Mouse (Mus musculus) liver, embryonic 13.5 days (tissue): ENCODE results near the gene Srsf3. TPM values are rescaled to one million over a fixed set of nuclear protein-coding genes. Genes with fewer than 3 reads are reported as not detected.

ENCODE experiments used
- ATAC-seq: fragments of 200-750 bp; cut with Nextera tagmentation; 2 replicates; pipeline ENCODE4 v1.8.0; 2017; ENCODE audit warnings: low read depth, mild to moderate bottlenecking, moderate number of reproducible peaks, moderate library complexity
- DNase-seq: peaks from one replicate; pipeline ENCODE4 v3.0.0; 2022
- H3K27ac ChIP-seq: fragments of 300-500 bp; sonication (generic); 2 replicates; pipeline ENCODE4 v1.5.1; 2015; ENCODE audit warnings: moderate library complexity, mild to moderate bottlenecking, inconsistent platforms
- H3K27me3 ChIP-seq: fragments of 300-500 bp; sonication (generic); 2 replicates; pipeline ENCODE4 v1.6.1; 2015; ENCODE audit warnings: mild to moderate bottlenecking, inconsistent platforms
- H3K36me3 ChIP-seq: fragments of 300-500 bp; sonication (generic); 2 replicates; pipeline ENCODE4 v1.6.1; 2015; ENCODE audit warnings: mild to moderate bottlenecking, inconsistent platforms
- H3K4me1 ChIP-seq: fragments of 300-500 bp; sonication (generic); replicated peaks from 2 replicates; pipeline ENCODE4 v1.6.1; 2015; ENCODE audit warnings: inconsistent platforms
- H3K4me2 ChIP-seq: fragments of 300-500 bp; sonication (generic); 2 replicates; pipeline ENCODE4 v1.6.1; 2015; ENCODE audit warnings: inconsistent platforms, mild to moderate bottlenecking, moderate library complexity
- H3K4me3 ChIP-seq: fragments of 300-500 bp; sonication (generic); replicated peaks from 2 replicates; pipeline ENCODE4 v1.5.1; 2015; ENCODE audit warnings: mild to moderate bottlenecking, inconsistent platforms
- H3K9ac ChIP-seq: fragments of 300-500 bp; sonication (generic); 2 replicates; pipeline ENCODE4 v1.6.1; 2015; ENCODE audit warnings: mild to moderate bottlenecking, inconsistent platforms
- H3K9me3 ChIP-seq: fragments of 300-500 bp; sonication (generic); replicated peaks from 2 replicates; pipeline ENCODE4 v1.6.1; 2016; ENCODE audit warnings: inconsistent platforms
- WGBS: fragments of 180-500 bp; shearing (Covaris S2); methylation state at CpG from one replicate; pipeline ENCODE4 v1.1.7; 2015; ENCODE audit not compliant: insufficient replicate concordance; 5-methylcytosine and 5-hydroxymethylcytosine counted together
- polyA plus RNA-seq: library from polyadenylated mRNA; unstranded; fragments of >200 nt; fragmentation: Nextera tagmentation; extraction: Ambion mirVana; gene quantifications from 2 replicates; pipeline ENCODE4 v1.2.1, GENCODE M21; 2015

Srsf3 gene
- polyA plus RNA-seq, 1 experiment from 2014 or later, result 320 TPM

- H3K4me3 ChIP-seq, result no peak overlapping the region
- H3K27ac ChIP-seq, result no peak overlapping the region
- DNase-seq (no peak), ATAC-seq (no peak)
- H3K27me3 ChIP-seq, result no peaks in the 10 kb centered on the region
- no peak overlapping the region for H3K9ac ChIP-seq
- no peaks in the 10 kb centered on the region for H3K9me3 ChIP-seq
- no peak overlapping the region for H3K4me2 ChIP-seq
- peaks cover 65% of the 10 kb centered on the region for H3K36me3 ChIP-seq
- 94% methylated on average over 3 of the region's 3 CpGs for WGBS
- peaks cover 28% of the 10 kb centered on the region for H3K4me1 ChIP-seq
Measured at GRCm38 (mm10) chr17:29046863-29047262, 14.4 kb downstream of the Srsf3 start.

DNA sequence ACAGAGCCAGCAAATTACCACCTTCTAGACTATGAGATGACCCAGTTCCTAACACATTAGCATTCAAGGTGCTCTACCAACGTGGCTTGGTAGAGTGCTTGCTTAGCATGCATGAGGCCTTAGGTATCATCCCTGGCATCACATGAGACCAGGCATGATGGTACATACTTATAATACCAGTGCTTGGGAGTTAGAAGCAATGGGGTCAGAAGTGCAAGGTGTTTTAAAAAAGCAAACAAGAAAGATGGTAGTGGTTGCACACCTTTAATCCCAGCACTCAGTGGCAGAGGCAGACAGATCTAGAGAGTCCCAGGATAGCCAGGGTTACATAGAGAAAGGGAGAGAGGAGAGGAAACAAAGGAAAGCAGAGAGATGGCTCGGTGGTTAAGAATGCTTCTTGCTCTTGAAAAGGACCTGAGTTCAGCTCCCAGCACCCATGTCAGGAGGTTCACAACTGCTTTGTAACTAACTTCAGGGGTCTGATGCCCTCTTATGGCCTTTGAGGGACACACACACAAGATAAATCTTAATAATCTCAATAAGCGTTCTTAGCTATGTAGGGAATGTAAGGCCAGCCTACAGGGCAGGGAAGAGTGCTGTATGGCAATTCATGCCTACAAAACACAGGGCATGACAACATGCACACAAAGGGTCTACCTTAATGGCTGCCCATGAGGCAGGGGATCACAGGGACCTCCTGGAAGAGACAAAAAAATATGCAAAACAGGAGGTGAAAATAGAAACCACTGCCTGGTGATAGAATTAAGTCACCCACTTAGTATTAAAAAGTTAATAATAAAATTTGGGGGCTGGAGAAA, 15.5 kb downstream of the Srsf3 start:
- no peak for ATAC-seq
- no peak overlapping the region for H3K9ac ChIP-seq
- H3K27ac ChIP-seq, result peak overlapping the region; percentile 40; the same call in 1 of the 2 replicates
- no peaks in the 10 kb centered on the region for H3K27me3 ChIP-seq
- H3K4me1 ChIP-seq, result peaks cover 28% of the 10 kb centered on the region
- DNase-seq, result no peak
- 61% methylated on average over 3 of the region's 3 CpGs for WGBS
- peaks cover 54% of the 10 kb centered on the region for H3K36me3 ChIP-seq
- H3K4me2 ChIP-seq, result no peak overlapping the region
- no peaks in the 10 kb centered on the region for H3K9me3 ChIP-seq
- no peak overlapping the region for H3K4me3 ChIP-seq

DNA sequence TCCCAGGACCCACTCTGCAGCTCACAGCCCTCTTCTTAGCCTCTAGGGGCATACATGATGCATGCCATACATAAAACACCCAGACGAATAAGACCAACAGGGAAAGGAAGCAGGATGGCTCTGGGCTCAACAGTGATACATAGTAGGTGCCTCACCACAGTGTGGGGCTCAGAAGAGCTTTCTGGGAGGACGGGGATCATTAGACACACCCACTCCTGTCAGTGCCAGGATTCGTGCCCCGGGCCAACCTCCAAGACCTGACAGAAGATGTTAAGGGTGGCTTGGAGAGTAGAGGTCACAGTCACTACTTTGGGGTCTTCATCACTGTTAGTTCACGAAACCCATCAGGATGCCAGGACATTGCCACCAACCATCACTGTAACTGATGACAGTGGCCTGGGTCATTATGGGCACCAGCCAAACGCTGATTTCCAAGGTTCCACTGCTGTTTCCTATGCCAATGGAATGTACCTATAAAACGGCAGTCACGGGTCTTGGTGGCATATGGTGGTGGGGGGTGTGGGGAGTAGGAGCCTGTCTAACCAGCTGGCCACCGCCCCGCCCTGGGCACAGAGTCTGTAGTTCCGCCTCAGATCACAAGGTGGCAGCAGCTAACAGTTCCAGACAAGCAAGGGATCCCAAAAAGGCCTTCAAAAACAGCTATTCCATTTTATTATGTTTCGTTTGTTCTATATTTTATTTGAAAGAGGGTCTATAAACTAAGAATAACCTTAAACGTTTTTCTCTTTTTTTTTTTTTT, 16.5 kb downstream of the Srsf3 start:
- Histone ChIP-seq H3K4me1 (peaks cover 32% of the 10 kb centered on the region), H3K27ac (no peak overlapping the region), H3K27me3 (no peaks in the 10 kb centered on the region), H3K9me3 (no peaks in the 10 kb centered on the region), H3K36me3 (peaks cover 44% of the 10 kb centered on the region), H3K4me3 (no peak overlapping the region), H3K4me2 (no peak overlapping the region), H3K9ac (no peak overlapping the region)
- WGBS, result 18% methylated on average over 13 of the region's 13 CpGs
- DNase-seq (peak; percentile 66), ATAC-seq (no peak)

DNA sequence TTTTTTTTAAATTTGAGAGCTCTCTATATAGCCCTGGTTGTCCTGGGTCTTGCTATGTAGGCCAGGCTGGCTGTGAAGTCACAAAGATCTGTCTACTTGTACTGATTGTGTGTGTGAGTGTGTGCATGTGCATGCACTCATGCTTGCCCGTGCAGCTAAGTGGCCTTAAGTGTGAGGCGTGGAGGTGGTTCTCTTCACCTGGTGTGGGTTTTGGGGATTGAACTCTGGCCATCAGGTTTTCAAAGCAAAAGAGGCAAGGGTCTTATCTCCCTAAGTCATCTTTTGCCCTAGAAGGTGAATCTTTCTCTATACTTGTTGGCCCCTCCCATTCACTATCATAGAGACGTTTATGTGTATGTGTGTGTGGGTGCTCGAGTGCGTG, 17.1 kb downstream of the Srsf3 start:
- Histone ChIP-seq H3K36me3 (peaks cover 38% of the 10 kb centered on the region), H3K27ac (no peak overlapping the region), H3K4me1 (peaks cover 32% of the 10 kb centered on the region), H3K4me2 (no peak overlapping the region), H3K9ac (no peak overlapping the region), H3K4me3 (no peak overlapping the region), H3K27me3 (no peaks in the 10 kb centered on the region), H3K9me3 (no peaks in the 10 kb centered on the region)
- ATAC-seq (no peak), DNase-seq (no peak)
- 63% methylated on average over 5 of the region's 5 CpGs for WGBS

- Histone ChIP-seq H3K9me3 (no peaks in the 10 kb centered on the region), H3K27me3 (no peaks in the 10 kb centered on the region), H3K4me2 (0 out of 2 replicates have a peak overlapping the region, but pooled peaks have one; percentile 10), H3K36me3 (peaks cover 34% of the 10 kb centered on the region), H3K4me1 (peaks cover 32% of the 10 kb centered on the region), H3K9ac (no peak overlapping the region), H3K27ac (0 out of 2 replicates have a peak overlapping the region, but pooled peaks have one; percentile 34), H3K4me3 (no peak overlapping the region)
- 40% methylated on average over 7 of the region's 7 CpGs for WGBS
- ATAC-seq (peak; percentile 26; the same call in 1 of the 2 replicates), DNase-seq (no peak)
Measured at GRCm38 (mm10) chr17:29049923-29050322, 17.5 kb downstream of the Srsf3 start.

GRCm38 (mm10) chr17:29050791-29051190, 18.4 kb downstream of the Srsf3 start:
- H3K27ac ChIP-seq, result peak overlapping the region; percentile 34; the same call in 1 of the 2 replicates
- peaks cover 30% of the 10 kb centered on the region for H3K4me1 ChIP-seq
- ATAC-seq (no peak), DNase-seq (no peak)
- H3K36me3 ChIP-seq, result peaks cover 25% of the 10 kb centered on the region
- no peak overlapping the region for H3K9ac ChIP-seq
- no peaks in the 10 kb centered on the region for H3K9me3 ChIP-seq
- H3K4me3 ChIP-seq, result no peak overlapping the region
- H3K4me2 ChIP-seq, result peak overlapping the region; percentile 10; the same call in 1 of the 2 replicates
- 60% methylated on average over 14 of the region's 14 CpGs for WGBS
- H3K27me3 ChIP-seq, result no peaks in the 10 kb centered on the region

- H3K27ac ChIP-seq, result no peak overlapping the region
- H3K36me3 ChIP-seq, result peaks cover 2% of the 10 kb centered on the region
- no peak for DNase-seq
- H3K27me3 ChIP-seq, result no peaks in the 10 kb centered on the region
- no peak overlapping the region for H3K4me2 ChIP-seq
- H3K9ac ChIP-seq, result no peak overlapping the region
- H3K4me1 ChIP-seq, result peaks cover 44% of the 10 kb centered on the region
- H3K9me3 ChIP-seq, result no peaks in the 10 kb centered on the region
- no peak for ATAC-seq
- WGBS, result 82% methylated on average over 6 of the region's 6 CpGs
- no peak overlapping the region for H3K4me3 ChIP-seq
Measured at GRCm38 (mm10) chr17:29053067-29053466, 20.6 kb downstream of the Srsf3 start.

- WGBS, result 57% methylated on average over 7 of the region's 7 CpGs
- Histone ChIP-seq H3K4me2 (no peak overlapping the region), H3K9ac (no peak overlapping the region), H3K27me3 (no peaks in the 10 kb centered on the region), H3K36me3 (no peaks in the 10 kb centered on the region), H3K9me3 (no peaks in the 10 kb centered on the region), H3K4me3 (no peak overlapping the region), H3K27ac (no peak overlapping the region), H3K4me1 (peaks cover 48% of the 10 kb centered on the region)
- DNase-seq, result no peak
- no peak for ATAC-seq
Measured at GRCm38 (mm10) chr17:29053841-29054240, 21.4 kb downstream of the Srsf3 start.

DNA sequence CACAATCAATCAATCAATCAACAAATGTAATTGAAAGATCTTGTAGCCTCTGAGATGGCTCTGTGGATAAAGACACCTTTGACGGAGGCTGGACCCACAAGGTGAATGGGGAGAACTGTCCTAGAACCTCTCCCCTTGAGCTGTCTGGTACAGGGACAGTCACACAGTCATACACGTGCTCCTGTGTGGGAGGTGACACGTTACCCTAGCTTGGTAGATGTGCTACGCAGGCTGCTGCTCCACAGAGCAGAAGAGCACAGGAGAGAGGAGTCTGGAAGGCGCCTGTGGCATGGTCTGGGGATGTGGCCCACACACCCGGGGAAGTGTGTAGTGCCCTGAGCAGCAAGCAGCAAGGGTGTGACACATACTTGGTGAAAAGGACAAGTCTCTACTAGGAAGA, 22.0 kb downstream of the Srsf3 start:
- DNase-seq (no peak), ATAC-seq (0 out of 2 replicates have a peak, but pooled peaks have one; percentile 14)
- H3K27ac ChIP-seq, result no peak overlapping the region
- peaks cover 48% of the 10 kb centered on the region for H3K4me1 ChIP-seq
- H3K9me3 ChIP-seq, result no peaks in the 10 kb centered on the region
- no peaks in the 10 kb centered on the region for H3K27me3 ChIP-seq
- 65% methylated on average over 6 of the region's 6 CpGs for WGBS
- H3K4me3 ChIP-seq, result no peak overlapping the region
- H3K36me3 ChIP-seq, result no peaks in the 10 kb centered on the region
- H3K9ac ChIP-seq, result no peak overlapping the region
- no peak overlapping the region for H3K4me2 ChIP-seq

- peaks cover 44% of the 10 kb centered on the region for H3K4me1 ChIP-seq
- H3K27me3 ChIP-seq, result no peaks in the 10 kb centered on the region
- DNase-seq, result no peak
- H3K9ac ChIP-seq, result no peak overlapping the region
- H3K4me3 ChIP-seq, result no peak overlapping the region
- H3K4me2 ChIP-seq, result no peak overlapping the region
- WGBS, result 63% methylated on average over 5 of the region's 5 CpGs
- no peaks in the 10 kb centered on the region for H3K36me3 ChIP-seq
- no peak overlapping the region for H3K27ac ChIP-seq
- no peaks in the 10 kb centered on the region for H3K9me3 ChIP-seq
- no peak for ATAC-seq
Measured at GRCm38 (mm10) chr17:29055586-29055985, 23.2 kb downstream of the Srsf3 start.

- Histone ChIP-seq H3K4me2 (no peak overlapping the region), H3K9ac (no peak overlapping the region), H3K4me3 (no peak overlapping the region), H3K27me3 (no peaks in the 10 kb centered on the region), H3K27ac (no peak overlapping the region), H3K36me3 (no peaks in the 10 kb centered on the region), H3K9me3 (no peaks in the 10 kb centered on the region), H3K4me1 (peaks cover 39% of the 10 kb centered on the region)
- 36% methylated on average over 7 of the region's 7 CpGs for WGBS
- DNase-seq (no peak), ATAC-seq (no peak)
Measured at GRCm38 (mm10) chr17:29056207-29056606, 23.8 kb downstream of the Srsf3 start.
